Mouse (Mus musculus) midbrain, embryonic 16.5 days (tissue): ENCODE measurements at regions not wholly inside any gene's neighbourhood (a gene's known extent, or its start where the extent isn't known, plus 50 kb on each side); places are given as distances from the start of the nearest gene placed in this dataset.

Source experiments
- ATAC-seq: fragments of 200-750 bp; cut with Nextera tagmentation; 2 replicates; pipeline ENCODE4 v1.8.0; 2017; ENCODE audit warnings: moderate TSS enrichment
- H3K27ac ChIP-seq: fragments of 300-500 bp; sonication (generic); 2 replicates; pipeline ENCODE4 v1.5.1; 2014; ENCODE audit warnings: mild to moderate bottlenecking, low read length, mixed read lengths
- H3K27me3 ChIP-seq: fragments of 300-500 bp; sonication (generic); 2 replicates; pipeline ENCODE4 v1.6.1; 2014; ENCODE audit warnings: low read depth, low read length, mixed read lengths; ENCODE audit not compliant: control insufficient read depth, insufficient read depth
- H3K36me3 ChIP-seq: fragments of 300-500 bp; sonication (generic); 2 replicates; pipeline ENCODE4 v1.6.1; 2014; ENCODE audit warnings: mild to moderate bottlenecking, low read length, moderate library complexity, mixed read lengths; ENCODE audit not compliant: control insufficient read depth, insufficient read depth
- H3K4me1 ChIP-seq: fragments of 300-500 bp; sonication (generic); 2 replicates; pipeline ENCODE4 v1.6.1; 2014; ENCODE audit warnings: mild to moderate bottlenecking, low read length, mixed read lengths; ENCODE audit not compliant: control insufficient read depth, insufficient read depth
- H3K4me2 ChIP-seq: fragments of 300-500 bp; sonication (generic); 2 replicates; pipeline ENCODE4 v1.6.1; 2014; ENCODE audit warnings: mild to moderate bottlenecking, low read length, mixed read lengths
- H3K4me3 ChIP-seq: fragments of 300-500 bp; sonication (generic); 2 replicates; pipeline ENCODE4 v1.5.1; 2014; ENCODE audit warnings: low read depth, mild to moderate bottlenecking, low read length, moderate library complexity, mixed read lengths
- H3K9ac ChIP-seq: fragments of 300-500 bp; sonication (generic); 2 replicates; pipeline ENCODE4 v1.6.1; 2014; ENCODE audit warnings: low read depth, low read length, mixed read lengths
- H3K9me3 ChIP-seq: fragments of 300-500 bp; sonication (generic); replicated peaks from 2 replicates; pipeline ENCODE4 v1.6.1; 2014; ENCODE audit warnings: mild to moderate bottlenecking, low read length, mixed read lengths; ENCODE audit not compliant: control insufficient read depth, poor library complexity, severe bottlenecking
- WGBS: fragments of 180-500 bp; shearing (Covaris S2); extraction: QIAGEN DNeasy Blood & Tissue Kit; methylation state at CpG from one replicate; pipeline ENCODE4 v1.1.7; 2014; 5-methylcytosine and 5-hydroxymethylcytosine counted together

DNA sequence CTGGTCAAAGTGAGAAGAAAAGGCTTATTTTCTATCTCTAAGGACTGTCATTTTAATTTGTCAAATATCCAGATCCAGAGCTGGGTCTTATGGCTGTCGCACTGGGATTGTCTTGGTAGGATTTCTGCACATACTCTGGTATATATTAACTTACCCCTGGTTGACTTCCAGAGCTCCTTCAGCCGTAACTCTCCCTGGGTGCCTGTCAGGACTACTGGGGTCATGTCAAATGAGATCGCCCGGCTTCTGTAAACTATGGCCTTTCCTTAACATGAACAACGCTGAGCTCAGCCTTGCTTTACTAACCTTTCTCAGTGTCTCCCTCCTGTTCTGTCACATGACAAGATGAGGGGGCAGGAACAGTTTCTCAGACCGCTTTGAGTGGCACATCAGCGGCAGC lies 88.1 kb downstream of the Lrrc30 start:
- WGBS = 92% methylated on average over 7 of the region's 7 CpGs

DNA sequence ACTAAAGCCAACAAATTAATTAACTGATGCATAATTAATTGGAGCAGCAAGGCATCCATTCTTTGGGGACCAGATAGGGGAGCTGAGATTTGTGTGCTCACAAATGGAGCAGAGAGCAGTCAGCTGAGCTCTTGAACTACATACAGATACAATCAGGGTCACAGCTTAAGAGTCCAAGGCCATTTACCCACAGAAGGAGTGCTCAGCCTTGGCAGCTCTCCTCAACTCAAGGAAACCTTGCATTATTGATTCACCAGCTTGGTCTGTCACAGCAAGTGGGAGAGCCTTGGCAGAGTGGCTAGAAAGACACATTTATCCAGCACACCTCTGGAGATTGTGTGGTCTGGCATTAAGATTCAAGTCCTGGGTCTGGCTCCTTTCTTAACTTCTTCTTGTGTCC lies 100.2 kb downstream of the Lrrc30 start:
- no peak for ATAC-seq
- Histone ChIP-seq H3K27me3 (no peaks in the 10 kb centered on the region), H3K4me2 (no peak overlapping the region), H3K36me3 (no peaks in the 10 kb centered on the region), H3K4me3 (no peak overlapping the region), H3K9ac (no peak overlapping the region), H3K27ac (no peak overlapping the region), H3K9me3 (no peaks in the 10 kb centered on the region), H3K4me1 (no peaks in the 10 kb centered on the region)

More for the DNA sequence above, 88.1 kb downstream of the Lrrc30 start:
- Histone ChIP-seq H3K27me3 (no peaks in the 10 kb centered on the region), H3K4me1 (no peaks in the 10 kb centered on the region), H3K9ac (no peak overlapping the region), H3K36me3 (no peaks in the 10 kb centered on the region), H3K27ac (no peak overlapping the region), H3K4me3 (no peak overlapping the region), H3K4me2 (no peak overlapping the region), H3K9me3 (no peaks in the 10 kb centered on the region)
- ATAC-seq = no peak

DNA sequence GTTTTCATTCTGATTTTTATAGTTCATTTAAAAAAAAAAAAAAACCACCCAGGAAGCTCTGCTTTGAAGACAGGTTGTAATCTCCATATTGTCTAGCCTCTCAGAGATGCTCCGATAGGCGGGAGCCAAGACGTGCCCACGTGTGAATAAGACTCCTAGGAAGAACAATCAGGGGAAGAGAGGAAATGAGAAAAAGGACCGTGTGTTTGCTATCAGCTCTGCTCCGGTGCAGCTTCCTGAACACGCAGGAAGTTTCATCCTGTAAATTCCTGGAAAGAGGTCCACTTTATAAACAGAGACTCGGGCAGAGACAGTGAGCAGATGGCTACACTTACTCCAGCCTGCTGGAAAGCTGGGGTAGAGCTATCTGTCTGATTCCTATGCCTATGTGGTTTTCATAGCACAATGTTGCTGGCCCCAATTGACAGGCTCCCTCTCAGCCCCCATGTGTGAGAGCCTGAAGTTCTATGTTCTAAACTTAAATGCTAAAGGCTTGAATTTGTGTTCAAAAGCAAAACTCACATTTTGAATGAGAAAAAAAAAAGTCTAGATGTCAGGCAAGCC lies 111.6 kb downstream of the Lrrc30 start:
- no peak overlapping the region for H3K4me3 ChIP-seq
- 74% methylated on average over 8 of the region's 8 CpGs for WGBS
- H3K4me2 ChIP-seq = no peak overlapping the region

DNA sequence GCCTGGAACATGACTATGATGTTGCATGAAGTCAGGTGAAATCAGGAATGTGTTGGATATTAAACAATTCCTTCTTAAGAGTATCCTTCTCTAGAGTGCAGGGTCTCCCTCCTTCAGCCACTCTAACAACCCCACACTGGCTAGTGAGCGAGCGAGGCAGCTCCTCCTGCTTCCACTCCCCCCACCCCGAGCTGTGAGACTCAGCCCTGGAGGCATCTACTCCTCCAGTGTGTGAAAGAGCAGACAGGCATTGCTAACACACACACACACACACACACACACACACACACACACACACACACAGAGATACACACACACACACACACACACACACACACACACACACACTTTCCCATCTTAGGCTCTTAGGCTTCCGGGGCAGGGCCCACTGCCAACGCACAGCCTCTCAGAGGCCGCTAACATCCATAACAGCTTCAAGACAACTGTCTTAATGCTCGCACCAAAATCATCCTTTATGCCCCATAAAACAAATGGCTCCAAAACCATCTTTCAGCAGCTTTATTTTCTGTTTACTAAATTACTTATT lies 116.8 kb downstream of the Lrrc30 start:
- Histone ChIP-seq H3K27me3 (no peaks in the 10 kb centered on the region), H3K27ac (no peak overlapping the region), H3K9ac (no peak overlapping the region), H3K4me2 (no peak overlapping the region), H3K36me3 (no peaks in the 10 kb centered on the region), H3K4me1 (no peaks in the 10 kb centered on the region), H3K9me3 (no peaks in the 10 kb centered on the region), H3K4me3 (no peak overlapping the region)
- WGBS = 84% methylated on average over 7 of the region's 7 CpGs
- ATAC-seq = no peak

More for the DNA sequence above, 111.6 kb downstream of the Lrrc30 start:
- no peak overlapping the region for H3K27ac ChIP-seq
- H3K36me3 ChIP-seq = no peaks in the 10 kb centered on the region
- H3K27me3 ChIP-seq = no peaks in the 10 kb centered on the region
- no peaks in the 10 kb centered on the region for H3K9me3 ChIP-seq
- no peak for ATAC-seq
- no peak overlapping the region for H3K9ac ChIP-seq
- H3K4me1 ChIP-seq = no peaks in the 10 kb centered on the region

DNA sequence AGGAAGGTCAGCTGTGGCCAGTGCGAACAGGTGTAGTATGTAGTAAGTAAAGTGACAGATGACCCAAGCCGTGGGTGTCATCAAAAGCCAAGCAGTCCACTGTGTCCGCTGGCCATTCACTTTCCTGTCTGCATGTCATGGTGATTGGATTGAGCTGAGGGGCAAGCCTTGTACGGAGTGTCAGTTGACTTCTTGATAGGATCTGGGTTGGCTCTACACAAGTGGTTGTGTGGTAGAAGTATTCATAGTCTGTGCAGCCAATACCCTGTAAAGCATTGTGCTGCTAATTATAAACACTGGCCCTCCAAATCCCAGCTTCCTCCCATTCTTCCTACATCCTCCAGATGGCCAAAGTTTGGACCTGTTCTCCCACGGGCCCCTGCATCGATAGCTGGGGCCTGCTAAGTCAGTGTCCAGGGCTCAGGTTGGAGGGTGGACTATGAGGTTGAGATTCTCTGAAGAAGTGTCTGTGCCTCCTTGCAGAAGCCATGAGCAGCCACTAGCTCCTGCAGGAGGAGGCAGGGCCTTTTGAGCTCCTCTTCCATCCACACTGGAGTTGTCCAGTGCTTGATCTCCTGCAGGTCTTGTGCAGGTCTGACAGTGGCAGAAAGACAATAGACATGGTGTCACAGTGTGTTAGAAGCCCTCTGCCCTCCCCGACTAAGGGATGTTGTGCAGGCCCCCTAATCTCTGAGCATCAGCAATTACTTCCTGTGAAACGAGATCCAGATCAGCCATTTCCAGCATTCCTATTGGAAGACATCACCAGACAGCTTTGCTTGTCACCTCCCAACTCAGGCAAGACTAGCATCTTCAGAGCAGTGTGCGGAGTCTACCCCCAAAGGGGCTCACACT lies 117.9 kb downstream of the Lrrc30 start:
- Histone ChIP-seq H3K36me3 (no peaks in the 10 kb centered on the region), H3K9me3 (no peaks in the 10 kb centered on the region), H3K27me3 (no peaks in the 10 kb centered on the region), H3K4me2 (no peak overlapping the region), H3K4me1 (no peaks in the 10 kb centered on the region), H3K27ac (no peak overlapping the region), H3K4me3 (no peak overlapping the region), H3K9ac (no peak overlapping the region)
- ATAC-seq = no peak
- WGBS = 78% methylated on average over 9 of the region's 9 CpGs

DNA sequence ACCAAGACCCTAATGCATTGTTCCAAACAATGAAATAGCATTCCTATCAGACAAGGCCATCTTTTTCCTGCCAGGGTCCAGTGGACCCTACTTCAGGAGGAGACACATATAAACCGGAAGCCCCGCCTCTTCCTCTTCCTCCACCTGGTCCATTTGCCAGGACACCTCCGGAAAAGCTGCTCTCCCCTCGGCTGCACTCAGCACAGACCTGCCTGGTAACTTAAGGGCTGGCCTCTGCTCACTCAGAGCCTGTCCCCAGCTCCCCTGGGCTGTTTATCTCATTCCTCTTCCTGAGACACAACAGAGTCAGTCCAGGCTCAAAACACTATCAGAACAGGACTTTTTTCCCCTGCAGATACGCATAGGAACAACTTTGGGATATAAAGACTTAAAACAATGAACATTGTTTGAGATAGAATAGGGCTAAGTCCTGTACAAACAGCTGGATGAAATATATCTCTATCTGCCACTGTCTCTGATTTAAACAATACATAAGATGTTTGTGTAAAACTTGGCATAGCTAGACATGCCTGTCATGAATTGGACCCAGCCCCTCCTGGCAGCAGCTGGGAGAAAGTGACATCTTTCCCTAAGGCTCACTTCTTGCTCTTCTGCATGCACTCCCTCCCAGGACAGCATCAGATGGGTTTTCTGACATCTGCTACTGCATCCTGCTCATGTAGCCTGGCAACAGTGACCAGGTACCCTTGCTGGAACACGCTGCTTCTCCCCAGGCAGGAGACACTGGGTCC lies 119.6 kb downstream of the Lrrc30 start:
- H3K4me2 ChIP-seq = no peak overlapping the region
- no peaks in the 10 kb centered on the region for H3K36me3 ChIP-seq
- H3K27me3 ChIP-seq = no peaks in the 10 kb centered on the region
- no peak overlapping the region for H3K4me3 ChIP-seq
- H3K9ac ChIP-seq = no peak overlapping the region
- no peaks in the 10 kb centered on the region for H3K4me1 ChIP-seq
- no peak for ATAC-seq
- peak overlapping the region; percentile 29; the same call in 1 of the 2 replicates for H3K27ac ChIP-seq
- 76% methylated on average over 6 of the region's 6 CpGs for WGBS
- no peaks in the 10 kb centered on the region for H3K9me3 ChIP-seq

DNA sequence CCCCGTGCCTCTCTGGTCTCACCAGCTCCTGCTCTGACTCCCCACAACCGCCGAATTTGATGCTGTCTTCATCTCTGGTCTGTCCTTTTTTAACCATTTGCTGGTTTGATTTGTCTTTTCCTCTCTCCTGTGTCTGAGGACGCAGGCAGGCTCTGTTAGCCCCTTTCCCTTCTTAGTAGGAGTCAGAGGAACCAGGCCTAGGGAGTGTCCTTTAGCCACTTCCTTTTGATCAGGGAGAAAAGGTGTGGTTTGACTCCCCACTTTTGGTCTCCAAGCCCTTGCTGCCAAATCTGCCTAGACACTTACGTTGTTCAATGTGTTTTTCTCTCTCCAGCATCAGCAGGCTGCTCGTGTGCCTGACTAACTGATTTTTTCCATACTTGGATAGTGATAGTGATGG lies 120.5 kb downstream of the Lrrc30 start:
- no peak for ATAC-seq
- H3K9ac ChIP-seq = no peak overlapping the region
- H3K27ac ChIP-seq = no peak overlapping the region
- no peaks in the 10 kb centered on the region for H3K36me3 ChIP-seq
- no peaks in the 10 kb centered on the region for H3K9me3 ChIP-seq
- 77% methylated on average over 6 of the region's 6 CpGs for WGBS
- no peaks in the 10 kb centered on the region for H3K4me1 ChIP-seq
- no peaks in the 10 kb centered on the region for H3K27me3 ChIP-seq
- no peak overlapping the region for H3K4me2 ChIP-seq
- H3K4me3 ChIP-seq = no peak overlapping the region

DNA sequence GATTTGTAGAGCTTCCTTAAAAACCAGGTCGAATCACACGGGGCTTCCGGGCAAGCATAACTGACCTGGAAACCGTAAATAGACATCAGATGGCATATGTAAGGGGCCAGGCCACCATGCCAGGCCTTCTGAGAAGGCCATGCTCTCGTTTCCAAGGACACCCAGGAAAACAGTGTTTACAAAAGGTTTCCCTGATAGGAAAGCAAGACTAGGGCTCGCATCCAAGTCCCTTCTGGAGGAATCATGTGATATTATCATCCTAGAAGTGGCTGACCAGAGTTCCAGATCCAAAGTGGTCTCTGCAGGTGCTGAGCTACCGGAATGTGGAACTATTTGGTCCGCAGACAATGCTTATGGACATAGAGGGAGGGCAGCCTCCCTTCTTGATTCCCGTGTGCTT lies 122.6 kb downstream of the Lrrc30 start:
- Histone ChIP-seq H3K4me3 (no peak overlapping the region), H3K36me3 (no peaks in the 10 kb centered on the region), H3K4me2 (no peak overlapping the region), H3K9me3 (no peaks in the 10 kb centered on the region), H3K27ac (no peak overlapping the region), H3K27me3 (no peaks in the 10 kb centered on the region), H3K4me1 (no peaks in the 10 kb centered on the region), H3K9ac (no peak overlapping the region)
- no peak for ATAC-seq
- WGBS = 88% methylated on average over 9 of the region's 9 CpGs
